Mouse (Mus musculus) NIH3T3 (cell line): ENCODE data around the gene Traf5.

ENCODE experiments used
- DNase-seq: peaks from one replicate; pipeline ENCODE4 v3.0.0-alpha.2; 2012; ENCODE audit warnings: low read depth

Gene Traf5

DNA sequence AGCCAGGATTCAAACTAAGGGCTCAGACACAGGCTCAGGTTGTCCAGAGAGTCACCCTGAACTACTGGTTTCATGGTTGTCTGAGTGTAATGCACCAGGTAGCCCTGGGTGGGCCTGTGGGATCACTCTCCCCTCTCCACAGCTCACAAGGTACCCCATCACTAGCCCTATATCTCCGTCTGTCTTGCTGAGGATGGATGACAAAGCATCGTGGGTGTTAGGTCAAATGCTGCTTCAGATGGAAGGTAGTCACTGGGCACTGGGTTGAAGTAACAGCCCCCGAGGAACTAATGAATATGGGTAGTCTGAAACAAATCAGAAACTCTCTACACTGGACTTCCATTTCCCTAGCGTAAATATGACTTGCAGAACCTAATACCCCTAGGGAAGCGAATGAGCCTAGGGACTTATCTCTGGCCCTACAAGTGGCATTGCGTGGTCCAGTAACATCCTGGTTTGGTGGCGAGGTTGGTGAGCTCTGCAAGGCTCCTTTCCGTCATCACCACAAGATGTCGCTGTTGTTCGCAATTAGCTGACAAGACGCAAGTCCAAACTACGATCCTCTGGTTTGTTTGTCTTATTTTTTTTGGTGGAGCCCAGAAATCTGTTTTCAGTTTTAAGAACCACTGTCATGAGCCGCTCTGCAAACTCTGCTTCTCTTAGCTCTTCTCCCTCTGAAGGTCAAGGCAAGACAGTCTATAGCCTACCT lies 127.4 kb downstream of the Traf5 start:
- peak; percentile 95 for DNase-seq

DNA sequence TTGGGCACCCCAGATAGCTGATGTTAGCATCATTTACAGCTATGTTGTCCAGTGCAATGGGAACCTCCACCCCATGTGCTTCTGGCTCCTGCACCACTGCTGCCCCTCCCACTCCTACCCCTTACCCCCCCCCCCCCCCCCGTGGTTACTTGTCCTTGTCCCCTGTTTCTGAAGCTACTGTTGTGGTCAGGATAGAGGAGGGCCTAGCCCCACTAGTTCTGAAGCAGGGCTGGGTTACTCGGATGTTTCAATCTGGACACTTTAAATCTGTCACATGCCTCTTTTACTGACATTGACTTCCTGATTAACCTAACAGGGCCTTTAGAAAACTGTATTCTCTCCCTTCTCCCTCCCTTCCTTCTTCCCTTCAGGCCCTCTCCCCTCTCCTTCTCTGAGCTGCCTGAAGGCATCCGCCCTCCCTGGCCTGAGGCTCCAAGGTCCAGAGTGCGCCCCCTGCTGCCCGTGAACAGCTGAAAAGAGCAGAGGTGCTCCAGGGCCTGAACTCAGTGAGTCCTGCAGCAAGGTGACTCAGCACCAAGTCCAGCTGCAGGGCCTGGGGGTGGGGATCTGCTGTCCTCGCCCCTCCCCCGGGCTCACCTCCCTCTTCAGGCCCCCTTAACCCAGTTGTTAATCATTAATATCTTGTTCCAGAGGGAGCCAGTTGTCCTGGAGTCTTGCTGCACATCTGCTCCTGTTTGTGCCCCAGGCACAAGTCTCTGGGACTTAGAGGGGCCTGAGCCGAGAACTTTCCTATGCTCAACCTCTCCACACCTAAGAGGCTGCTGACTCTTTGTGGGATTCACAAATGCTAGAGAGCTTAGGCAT lies 128.2 kb downstream of the Traf5 start:
- DNase-seq, result peak; percentile 95

DNA sequence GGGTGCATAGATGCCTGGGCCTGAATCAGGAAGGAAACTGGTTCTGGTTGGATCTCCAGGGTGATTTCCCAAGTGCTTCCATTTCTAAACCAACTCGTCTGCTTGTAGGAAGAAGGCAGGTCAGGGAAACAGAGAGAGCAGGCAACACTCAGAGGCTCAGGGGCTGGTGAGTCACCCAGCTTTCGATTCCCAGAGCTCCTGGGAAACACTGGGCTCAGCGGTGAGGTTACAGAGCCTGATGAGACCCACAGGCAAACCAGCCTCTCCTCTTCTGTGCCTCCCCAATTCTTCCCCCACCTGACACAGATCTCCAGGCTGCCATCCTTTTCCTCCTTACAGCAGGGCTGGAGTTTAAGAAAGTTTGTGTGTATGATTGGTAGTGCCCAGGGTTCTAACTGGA lies 128.9 kb downstream of the Traf5 start:
- peak; percentile 80 for DNase-seq

DNA sequence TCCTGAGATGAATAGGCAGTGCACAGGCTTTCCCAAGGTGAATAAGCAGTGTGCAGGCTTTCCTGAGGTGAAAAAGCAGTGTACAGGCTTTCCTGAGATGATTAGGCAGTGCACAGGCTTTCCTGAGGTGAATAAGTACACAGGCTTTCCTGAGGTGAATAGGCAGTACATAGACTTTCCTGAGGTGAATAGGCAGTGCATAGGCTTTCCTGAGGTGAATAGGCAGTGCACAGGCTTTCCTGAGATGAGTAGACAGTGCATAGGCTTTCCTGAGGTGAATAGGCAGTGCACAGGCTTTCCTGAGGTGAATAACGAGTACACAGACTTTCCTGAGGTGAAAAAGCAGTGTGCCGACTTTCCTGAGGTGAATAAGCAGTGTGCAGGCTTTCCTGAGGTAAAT lies 131.4 kb downstream of the Traf5 start:
- no peak for DNase-seq

DNA sequence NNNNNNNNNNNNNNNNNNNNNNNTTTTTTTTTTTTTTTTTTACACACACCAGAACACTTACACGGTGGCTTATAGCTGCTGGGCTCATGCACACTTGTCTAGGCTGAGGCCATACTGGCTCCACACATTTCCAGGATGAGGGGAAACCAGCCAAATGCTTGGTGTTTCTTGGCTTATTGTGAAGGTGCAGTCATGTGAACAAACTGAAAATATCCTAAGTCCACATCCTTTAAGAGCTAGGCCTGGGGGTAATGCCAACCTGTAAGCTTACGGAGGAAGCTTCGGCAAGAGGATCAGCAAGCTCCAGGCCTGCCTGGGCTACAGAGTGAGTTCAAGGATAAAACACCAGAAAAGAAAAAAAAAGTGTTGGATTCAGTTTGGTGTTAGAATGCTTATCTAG lies 135.0 kb downstream of the Traf5 start:
- peak; percentile 29 for DNase-seq

DNA sequence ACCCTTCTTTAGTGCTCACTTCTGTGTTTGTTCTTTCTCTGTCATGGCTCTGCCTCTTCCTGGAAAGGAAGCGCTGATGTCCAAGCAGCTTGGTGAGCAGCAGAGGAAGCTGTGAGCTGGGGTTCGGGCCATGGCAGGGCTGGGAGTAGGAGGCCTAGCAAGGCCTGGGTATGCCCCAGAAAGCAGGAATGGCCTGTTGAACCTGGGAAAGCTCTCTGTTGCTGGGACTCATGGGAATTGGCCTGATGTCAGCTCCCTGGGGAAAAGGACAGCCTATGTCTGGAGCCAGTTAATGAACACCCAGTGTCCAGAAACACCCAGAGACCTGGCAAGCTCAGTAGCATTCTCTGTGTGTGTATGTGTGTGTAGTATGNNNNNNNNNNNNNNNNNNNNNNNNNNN lies 135.5 kb downstream of the Traf5 start:
- DNase-seq, result no peak

DNA sequence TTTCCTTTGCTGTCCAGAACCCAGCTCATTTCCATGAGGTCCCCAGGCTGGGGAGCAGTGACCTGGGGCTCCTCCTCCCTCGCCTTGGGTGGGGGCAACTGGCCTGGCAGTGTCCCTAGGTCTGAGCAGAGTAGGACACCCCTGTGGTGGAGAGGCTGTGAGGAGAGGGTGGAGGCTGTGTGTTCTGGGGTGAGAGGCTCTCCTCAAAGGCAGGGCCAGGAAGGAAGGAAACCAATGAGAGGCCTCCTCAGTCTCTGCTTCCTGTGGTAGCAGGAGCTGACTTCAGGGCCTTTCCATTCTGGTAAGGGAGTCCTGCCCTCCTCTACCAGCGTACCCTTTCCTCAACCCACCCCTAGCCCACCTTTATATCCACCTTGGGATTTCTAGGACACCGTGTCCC lies 136.1 kb downstream of the Traf5 start:
- DNase-seq, result no peak

DNA sequence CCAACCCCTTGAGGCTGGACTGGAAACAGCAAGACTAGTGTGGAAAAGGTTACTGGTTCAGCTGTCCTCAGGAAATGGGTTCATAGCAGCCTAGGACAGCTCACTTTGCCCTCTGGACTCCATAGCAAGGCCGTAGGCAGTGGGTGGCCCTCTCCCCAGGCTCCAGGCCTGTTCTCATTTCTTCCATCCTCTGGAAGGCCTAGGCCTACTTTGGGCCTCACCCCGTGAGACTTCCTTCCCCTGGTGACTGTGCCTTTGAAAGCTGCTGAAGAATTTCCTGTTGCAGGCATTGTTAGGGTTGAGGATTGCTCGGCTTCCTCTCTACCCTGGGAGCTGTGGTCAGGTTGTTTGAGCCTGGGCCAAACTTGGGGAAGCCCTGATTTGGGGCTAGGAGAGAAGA lies 137.3 kb downstream of the Traf5 start:
- no peak for DNase-seq

DNA sequence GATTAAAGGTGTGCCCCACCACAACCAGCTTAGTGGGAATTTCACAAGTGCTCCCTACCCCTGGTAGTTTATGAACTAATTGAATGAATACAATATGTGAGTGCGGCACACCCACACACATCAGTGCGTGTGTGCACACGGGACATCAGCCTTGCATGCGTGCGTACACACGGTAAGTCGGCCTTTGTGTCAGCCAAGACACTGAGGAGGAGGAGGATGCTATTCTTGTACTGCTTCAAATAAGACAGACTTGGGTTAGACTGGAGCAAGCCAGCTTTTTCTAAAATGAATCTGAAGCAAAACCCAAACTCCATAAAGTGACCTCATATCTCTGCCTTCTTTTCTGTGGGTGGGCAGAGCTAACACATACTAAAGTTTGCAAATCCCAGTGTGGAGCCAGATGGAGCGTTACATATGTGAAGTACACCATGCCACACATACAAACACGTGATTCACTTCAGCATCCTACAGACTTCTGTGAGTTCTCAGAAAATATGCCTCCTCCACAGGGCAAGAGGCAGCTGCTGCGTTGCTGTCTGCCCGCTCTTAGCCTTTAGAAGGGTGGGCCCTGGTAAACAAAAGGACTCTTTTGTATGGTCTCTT lies 139.5 kb downstream of the Traf5 start:
- DNase-seq, result no peak

DNA sequence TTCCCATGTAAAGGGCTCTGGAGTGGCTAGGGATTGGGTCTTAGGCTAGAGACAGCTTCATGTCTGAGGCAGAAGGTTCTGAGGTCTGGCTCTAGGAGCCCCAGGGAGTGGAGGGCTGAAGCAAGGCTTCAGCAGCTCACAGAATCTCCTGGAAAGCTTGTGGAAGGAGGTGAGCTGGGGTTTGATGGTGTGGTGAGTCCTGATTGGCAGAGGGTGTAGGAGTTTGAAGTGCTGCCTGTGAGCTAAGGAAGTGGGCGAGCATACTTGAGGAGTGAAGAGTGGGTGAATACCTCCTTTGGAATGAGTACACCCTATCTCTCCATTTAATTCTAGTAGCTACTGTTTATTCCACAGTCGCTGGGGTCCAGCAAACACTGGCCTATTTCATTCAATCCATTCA lies 141.7 kb downstream of the Traf5 start:
- DNase-seq, result no peak

DNA sequence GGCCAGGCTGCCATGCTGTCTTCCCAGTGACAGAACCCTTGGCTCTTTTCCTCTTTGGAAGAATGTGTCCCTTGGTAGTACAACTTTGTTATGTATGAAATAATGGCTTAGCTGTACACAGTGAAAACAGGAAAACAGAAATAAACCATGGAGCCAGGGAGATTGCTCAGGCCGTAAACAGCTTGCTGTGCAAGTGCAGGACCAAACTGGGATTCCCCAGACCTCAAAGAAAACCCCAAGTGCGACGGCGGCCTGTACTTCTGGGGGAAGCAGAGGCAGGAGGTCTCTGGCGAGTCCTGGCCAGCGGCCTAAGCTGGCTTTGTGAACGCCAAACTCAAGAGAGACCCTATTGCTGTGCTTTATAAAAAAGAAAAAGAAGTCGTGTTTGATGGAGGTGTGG lies 143.8 kb downstream of the Traf5 start:
- no peak for DNase-seq

DNA sequence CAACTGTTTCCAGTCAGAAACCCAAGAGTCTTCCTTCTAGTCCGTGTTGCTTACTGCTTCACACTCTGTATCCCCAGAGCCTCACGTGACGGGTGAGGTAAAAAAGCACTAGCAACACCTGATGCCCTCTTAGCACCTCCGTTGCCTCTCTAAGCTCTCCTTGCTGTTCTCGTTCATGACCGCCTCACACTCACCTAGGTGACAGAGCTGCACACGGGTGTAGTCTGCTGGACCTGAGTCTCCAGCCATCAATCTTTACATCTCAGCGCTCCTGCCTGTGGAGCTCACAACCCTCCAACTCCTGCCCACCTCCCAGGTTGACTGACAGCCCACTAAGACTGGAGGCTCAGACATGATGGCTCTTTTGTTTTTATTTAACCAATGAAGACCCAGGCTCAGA lies 144.6 kb downstream of the Traf5 start:
- no peak for DNase-seq
